ENCODE assay signal across 14 mouse cellular contexts in the genomic region with DNA sequence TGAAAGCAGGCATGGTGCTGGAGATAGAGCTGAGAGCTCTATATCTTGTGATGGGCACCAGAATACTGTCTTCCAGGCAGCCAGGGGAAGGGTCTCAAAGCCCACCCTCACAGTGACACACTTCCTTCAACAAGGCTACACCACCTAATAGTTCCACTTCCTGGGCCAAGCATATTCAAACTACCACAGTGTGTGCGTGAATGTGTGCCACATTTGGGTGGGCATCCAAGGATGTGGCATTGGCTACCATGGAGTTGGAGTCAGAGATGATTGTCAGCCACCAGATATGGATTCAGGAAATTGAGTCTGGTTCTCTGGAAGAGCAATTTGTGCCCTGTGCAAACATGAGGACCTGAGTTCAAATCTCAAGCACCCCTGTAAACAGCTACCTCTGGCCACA. TPM values are rescaled to one million over a fixed set of nuclear protein-coding genes. Genes with fewer than 3 reads are reported as not detected.
DNase-seq lines count a peak whose midpoint lies in the region; ATAC-seq and TF ChIP-seq lines count a peak whose summit lies in the region.
"Had no signal": no experiment of that assay in that cellular context is flagged by ENCODE, and none has a peak within 500 bp of the region (broad histone marks: within the 10 kb centered on the region; RNA-seq: fewer than 3 reads in every experiment).

No protein-coding gene starts in this region.

- 83% methylated on average over 1 of the region's 1 CpGs for WGBS in heart, embryonic 10.5 days
- 93% methylated on average over 1 of the region's 1 CpGs for WGBS in liver, adult 2 months
- WGBS in liver, embryonic 14.5 days (ENCODE audit: insufficient replicate concordance), result 90% methylated on average over 1 of the region's 1 CpGs

- no peaks in the 10 kb centered on the region for H3K9me3 ChIP-seq in heart, embryonic 10.5 days
- no peaks in the 10 kb centered on the region for H3K9me3 ChIP-seq in MEL (replicated peaks; ENCODE audit: insufficient read depth, low read length)
- H3K9me3 ChIP-seq in liver, embryonic 14.5 days (ENCODE audit: control insufficient read depth, low read length), result no peaks in the 10 kb centered on the region

- H3K4me3 ChIP-seq in heart, embryonic 10.5 days, result peak overlapping the region; percentile 42; the same call in 1 of the 2 replicates
- H3K4me3 ChIP-seq in liver, adult 2 months (ENCODE audit: insufficient read depth, low read depth, low read length), result no peak overlapping the region
- peak overlapping the region; percentile 42 for H3K4me3 ChIP-seq in MEL (ENCODE audit: control insufficient read depth in 1 of 2, insufficient read depth in 1 of 2, low read depth in 2 of 2, low read length in 2 of 2)
- H3K4me3 ChIP-seq in liver, embryonic 14.5 days (ENCODE audit: insufficient read depth in 1 of 2, low read depth in 2 of 2, low read length in 2 of 2), result peak overlapping the region; percentile 7 to 58; a peak in 2 of 4 replicates

- intact Hi-C loops in heart, postnatal 36 days (cut with DNase I), result no loop called here

- H3K9ac ChIP-seq in liver, adult 2 months (ENCODE audit: low read depth, low read length), result no peak overlapping the region
- H3K9ac ChIP-seq in MEL (ENCODE audit: control insufficient read depth, low read depth, low read length, poor library complexity, severe bottlenecking), result peak overlapping the region; percentile 47
- H3K9ac ChIP-seq in liver, embryonic 14.5 days (replicated peaks), result peak overlapping the region; percentile 79; the same call in 1 of the 2 replicates

- no peak for TF ChIP-seq RAD21 in MEL (IDR thresholded peaks at IDR 0.05; ENCODE audit: low read depth, low read length)

- H3K27ac ChIP-seq in heart, embryonic 10.5 days, result no peak overlapping the region; the same call in 1 of the 2 replicates
- peak overlapping the region; percentile 72 for H3K27ac ChIP-seq in liver, adult 2 months (replicated peaks; ENCODE audit: insufficient read depth, low read depth, low read length)
- peak overlapping the region; percentile 97 for H3K27ac ChIP-seq in MEL (ENCODE audit: control insufficient read depth, low read depth, low read length)
- H3K27ac ChIP-seq in liver, embryonic 14.5 days, result peak overlapping the region; percentile 70

- TF ChIP-seq CTCF in liver, adult 2 months (IDR thresholded peaks at IDR 0.05; ENCODE audit: low read depth, low read length), result no peak
- no peak for TF ChIP-seq CTCF in MEL (IDR thresholded peaks at IDR 0.05 in 2 of 3, conservative IDR thresholded peaks at IDR 0.05 in 1 of 3; ENCODE audit: control insufficient read depth in 1 of 3, insufficient read depth in 1 of 3, low read depth in 2 of 3, low read length in 3 of 3, poor library complexity in 1 of 3, severe bottlenecking in 1 of 3)
- no peak for TF ChIP-seq CTCF in liver, embryonic 14.5 days (IDR thresholded peaks at IDR 0.05; ENCODE audit: low read depth)

- TF ChIP-seq EP300 in MEL (IDR thresholded peaks at IDR 0.05; ENCODE audit: low read depth in 1 of 2, low read length in 2 of 2), result no peak
- TF ChIP-seq EP300 in liver, embryonic 14.5 days (IDR thresholded peaks at IDR 0.05; ENCODE audit: low read depth), result no peak

- H3K4me1 ChIP-seq in heart, embryonic 10.5 days, result peaks cover 25% of the 10 kb centered on the region
- peaks cover 9% of the 10 kb centered on the region for H3K4me1 ChIP-seq in liver, adult 2 months (ENCODE audit: control insufficient read depth, insufficient read depth, low read length)
- peaks cover 39 to 62% of the 10 kb centered on the region in 2 experiments for H3K4me1 ChIP-seq in MEL (ENCODE audit: control insufficient read depth in 1 of 2, insufficient read depth in 2 of 2, low read length in 2 of 2)
- peaks cover 29 to 42% of the 10 kb centered on the region in 2 experiments for H3K4me1 ChIP-seq in liver, embryonic 14.5 days (replicated peaks; ENCODE audit: control insufficient read depth in 2 of 2, insufficient read depth in 2 of 2, low read length in 1 of 2)

- H3K79me2 ChIP-seq in liver, adult 2 months (ENCODE audit: control insufficient read depth, insufficient read depth, low read length), result no peaks in the 10 kb centered on the region
- peaks cover 76% of the 10 kb centered on the region for H3K79me2 ChIP-seq in MEL (ENCODE audit: control insufficient read depth, insufficient read depth, low read length, poor library complexity)

- no peaks in the 10 kb centered on the region for H3K36me3 ChIP-seq in heart, embryonic 10.5 days
- H3K36me3 ChIP-seq in liver, adult 2 months (ENCODE audit: control insufficient read depth, insufficient read depth, low read length), result no peaks in the 10 kb centered on the region
- H3K36me3 ChIP-seq in MEL (ENCODE audit: control insufficient read depth in 1 of 2, insufficient read depth in 2 of 2, low read length in 2 of 2), result peaks cover 6 to 72% of the 10 kb centered on the region in 2 experiments
- peaks cover 7% of the 10 kb centered on the region; the same call in 1 of the 2 replicates for H3K36me3 ChIP-seq in liver, embryonic 14.5 days (replicated peaks; ENCODE audit: control insufficient read depth, insufficient read depth, low read depth)

- DNase-seq in heart, embryonic 10.5 days (ENCODE audit: low spot score), result no peak
- DNase-seq in heart, postnatal 36 days, result no peak
- DNase-seq in liver, adult 2 months (ENCODE audit: extremely low read depth, low read depth, low spot score), result no peak
- DNase-seq in liver, result no peak
- DNase-seq in MEL (ENCODE audit: low read depth, low spot score), result no peak
- no peak for DNase-seq in liver, embryonic 14.5 days (ENCODE audit: low read depth in 3 of 3, low spot score in 3 of 3)
- DNase-seq in urinary bladder, postnatal 36 days (ENCODE audit: low spot score in 2 of 2), result no peak
- DNase-seq in kidney, adult 11 months, result no peak
- DNase-seq: cerebellum, adult 9-11 months; retina, postnatal 1 day had no signal

- ATAC-seq in liver, embryonic 14.5 days (ENCODE audit: insufficient read depth), result no peak

- peak overlapping the region; percentile 59 for H3K4me2 ChIP-seq in liver, embryonic 14.5 days (ENCODE audit: low read depth)

- TF ChIP-seq POLR2A in liver, adult 2 months (IDR thresholded peaks at IDR 0.05; ENCODE audit: extremely low read depth, insufficient read depth, low read length), result no peak
- no peak for TF ChIP-seq POLR2A in MEL (IDR thresholded peaks at IDR 0.05; ENCODE audit: control insufficient read depth in 1 of 2, insufficient read depth in 1 of 2, low read depth in 1 of 2, low read length in 2 of 2, poor library complexity in 1 of 2)

- H3K27me3 ChIP-seq in heart, embryonic 10.5 days (ENCODE audit: insufficient read depth, poor library complexity, severe bottlenecking), result no peaks in the 10 kb centered on the region
- no peaks in the 10 kb centered on the region for H3K27me3 ChIP-seq in liver, adult 2 months (ENCODE audit: control insufficient read depth, insufficient read depth, low read length)
- H3K27me3 ChIP-seq in MEL (ENCODE audit: control insufficient read depth in 1 of 2, insufficient read depth in 2 of 2, low read length in 2 of 2), result no peaks in the 10 kb centered on the region
- H3K27me3 ChIP-seq in liver, embryonic 14.5 days (ENCODE audit: control insufficient read depth, insufficient read depth, low read length), result no peaks in the 10 kb centered on the region

RNA-seq across cellular contexts. Expression of gene H2-T24, which starts 0.9 kb away (rescaled TPM):
- 2.5 and 2.6 TPM in 2 replicates for polyA plus RNA-seq in heart, embryonic 10.5 days (2016; fragmentation: Nextera tagmentation; extraction: Ambion mirVana)
- total RNA-seq in heart, postnatal 36 days (2021), result 10 to 100 TPM in 1 of 2 experiments, 1 to 10 TPM in 1; 6.5 to 14.0 TPM
- 4.9 and 5.3 TPM in 2 replicates for total RNA-seq in liver, adult 2 months (2014; rRNA removed)
- polyA plus RNA-seq in liver, adult 2 months (2012; rRNA removed), result 1.9 and 2.1 TPM in 2 replicates
- total RNA-seq in MEL (2012; rRNA removed), result 25.4 and 25.9 TPM in 2 replicates
- 10 to 100 TPM in 1 of 2 experiments, not detected in 1; 14.1 TPM for polyA plus RNA-seq in MEL (2012; ENCODE audit: insufficient read depth in 1 of 2, insufficient read length in 2 of 2, low read depth in 1 of 2, low replicate concordance in 2 of 2, missing spikeins in 1 of 2)
- 3.2 and 4.3 TPM in 2 replicates for polyA plus RNA-seq in liver, embryonic 14.5 days (2012; rRNA removed)
- 3.7 and 4.0 TPM in 2 replicates for polyA plus RNA-seq in liver, embryonic 14.5 days (2014; fragmentation: Nextera tagmentation; extraction: Ambion mirVana)

RNA-seq across cellular contexts. Expression of gene H2-T23, which starts 11.3 kb away (rescaled TPM):
- 1.2 and 3.4 TPM in 2 replicates for polyA plus RNA-seq in heart, embryonic 10.5 days (2016; fragmentation: Nextera tagmentation; extraction: Ambion mirVana)
- 10 to 100 TPM; 23.7 to 38.9 TPM for total RNA-seq in heart, postnatal 36 days (2021)
- 291 and 323 TPM in 2 replicates for total RNA-seq in liver, adult 2 months (2014; rRNA removed)
- polyA plus RNA-seq in liver, adult 2 months (2012; rRNA removed), result 423 and 492 TPM in 2 replicates
- 18.3 and 20.3 TPM in 2 replicates for total RNA-seq in MEL (2012; rRNA removed)
- 10 to 100 TPM in 1 of 2 experiments, not detected in 1; 12.2 TPM for polyA plus RNA-seq in MEL (2012; ENCODE audit: insufficient read depth in 1 of 2, insufficient read length in 2 of 2, low read depth in 1 of 2, low replicate concordance in 2 of 2, missing spikeins in 1 of 2)
- 24.3 and 29.1 TPM in 2 replicates for polyA plus RNA-seq in liver, embryonic 14.5 days (2012; rRNA removed)
- 25.5 and 28.8 TPM in 2 replicates for polyA plus RNA-seq in liver, embryonic 14.5 days (2014; fragmentation: Nextera tagmentation; extraction: Ambion mirVana)

RNA-seq across cellular contexts. Expression of gene H2-T22, which starts 21.2 kb away (rescaled TPM):
- polyA plus RNA-seq in heart, embryonic 10.5 days (2016; fragmentation: Nextera tagmentation; extraction: Ambion mirVana), result 4.4 and 7.2 TPM in 2 replicates
- 1 to 10 TPM; 9.5 to 10.0 TPM for total RNA-seq in heart, postnatal 36 days (2021)
- total RNA-seq in liver, adult 2 months (2014; rRNA removed), result 115 and 138 TPM in 2 replicates
- polyA plus RNA-seq in liver, adult 2 months (2012; rRNA removed), result 98.2 and 110 TPM in 2 replicates
- total RNA-seq in MEL (2012; rRNA removed), result 22.5 and 27.0 TPM in 2 replicates
- 10 to 100 TPM in 1 of 2 experiments, not detected in 1; 45.5 TPM for polyA plus RNA-seq in MEL (2012; ENCODE audit: insufficient read depth in 1 of 2, insufficient read length in 2 of 2, low read depth in 1 of 2, low replicate concordance in 2 of 2, missing spikeins in 1 of 2)
- 6.8 and 7.9 TPM in 2 replicates for polyA plus RNA-seq in liver, embryonic 14.5 days (2012; rRNA removed)
- 9.8 and 10.6 TPM in 2 replicates for polyA plus RNA-seq in liver, embryonic 14.5 days (2014; fragmentation: Nextera tagmentation; extraction: Ambion mirVana)

RNA-seq across cellular contexts. Expression of gene Gm6034, which starts 21.5 kb away (rescaled TPM):
- not detected in 2 replicates for polyA plus RNA-seq in heart, embryonic 10.5 days (2016; fragmentation: Nextera tagmentation; extraction: Ambion mirVana)
- not detected for total RNA-seq in heart, postnatal 36 days (2021)
- total RNA-seq in liver, adult 2 months (2014; rRNA removed), result 0.09 TPM in 1 of 2 replicates, not detected in the other
- polyA plus RNA-seq in liver, adult 2 months (2012; rRNA removed), result 0.05 and 0.06 TPM in 2 replicates
- not detected in 2 replicates for total RNA-seq in MEL (2012; rRNA removed)
- under 1 TPM in 1 of 2 experiments, not detected in 1; 0.11 TPM for polyA plus RNA-seq in MEL (2012; ENCODE audit: insufficient read depth in 1 of 2, insufficient read length in 2 of 2, low read depth in 1 of 2, low replicate concordance in 2 of 2, missing spikeins in 1 of 2)
- not detected in 2 replicates for polyA plus RNA-seq in liver, embryonic 14.5 days (2012; rRNA removed)
- not detected in 2 replicates for polyA plus RNA-seq in liver, embryonic 14.5 days (2014; fragmentation: Nextera tagmentation; extraction: Ambion mirVana)
- total RNA-seq: adrenal gland, postnatal 36 days; layer of hippocampus, postnatal 14 days had no signal
- polyA plus RNA-seq: lung, adult 2 months; stomach, embryonic 14.5 days had no signal

RNA-seq across cellular contexts. Expression of gene Gm11127, which starts 36.9 kb away (rescaled TPM):
- not detected in 2 replicates for polyA plus RNA-seq in heart, embryonic 10.5 days (2016; fragmentation: Nextera tagmentation; extraction: Ambion mirVana)
- total RNA-seq in heart, postnatal 36 days (2021), result 1 to 10 TPM; 3.4 to 4.3 TPM
- 0.13 TPM in 1 of 2 replicates, not detected in the other for total RNA-seq in liver, adult 2 months (2014; rRNA removed)
- polyA plus RNA-seq in liver, adult 2 months (2012; rRNA removed), result 0.06 TPM in 1 of 2 replicates, not detected in the other
- total RNA-seq in MEL (2012; rRNA removed), result 5.8 and 6.4 TPM in 2 replicates
- polyA plus RNA-seq in MEL (2012; ENCODE audit: insufficient read depth in 1 of 2, insufficient read length in 2 of 2, low read depth in 1 of 2, low replicate concordance in 2 of 2, missing spikeins in 1 of 2), result 1 to 10 TPM in 1 of 2 experiments, not detected in 1; 1.5 TPM
- 0.03 TPM in 1 of 2 replicates, not detected in the other for polyA plus RNA-seq in liver, embryonic 14.5 days (2012; rRNA removed)
- not detected in 2 replicates for polyA plus RNA-seq in liver, embryonic 14.5 days (2014; fragmentation: Nextera tagmentation; extraction: Ambion mirVana)
- polyA plus RNA-seq: lung, adult 2 months; stomach, embryonic 14.5 days had no signal

Comparison
In these comparisons a context has a peak if more than half of its experiments do, and no peak if none do; other contexts are left out.
1. RNA of gene H2-T23, which starts 11.3 kb away (polyA plus RNA-seq): 423 to 492 TPM in liver, adult 2 months; 24.3 to 29.1 TPM in liver, embryonic 14.5 days, 12.2 TPM in MEL and 1.2 to 3.4 TPM in heart, embryonic 10.5 days; every median in the first group is over 10 times any median in the second.